Mouse (Mus musculus) neural tube, embryonic 11.5 days (tissue): Measurements from ENCODE around the gene Vax2. TPM values are rescaled to one million over a fixed set of nuclear protein-coding genes. Genes with fewer than 3 reads are reported as not detected.

ENCODE experiments used
- polyA plus RNA-seq: library from polyadenylated mRNA; unstranded; fragments of >200 nt; fragmentation: Nextera tagmentation; extraction: Ambion mirVana; gene quantifications from 2 replicates; pipeline ENCODE4 v1.2.1, GENCODE M21; 2014

Vax2 gene
- polyA plus RNA-seq, 1 experiment from 2014 or later, result not detected

Other genes with a start within 250 kb of the Vax2 start
- 56.3 and 63.0 TPM in 2 replicates for gene Dguok, start 204.3 kb upstream of the Vax2 start, polyA plus RNA-seq
- gene Actg2, start 175.0 kb upstream of the Vax2 start, polyA plus RNA-seq, result 0.66 and 1.8 TPM in 2 replicates
- gene Stambp, start 138.5 kb upstream of the Vax2 start, polyA plus RNA-seq, result 24.7 and 27.9 TPM in 2 replicates
- not detected in 2 replicates for gene Clec4f, start 55.1 kb upstream of the Vax2 start, polyA plus RNA-seq
- gene Cd207, start 33.4 kb upstream of the Vax2 start, polyA plus RNA-seq, result not detected in 2 replicates
- gene Atp6v1b1, start 31.7 kb downstream of the Vax2 start, polyA plus RNA-seq, result not detected in 2 replicates
- 0.26 TPM in 1 of 2 replicates, not detected in the other for gene Ankrd53, start 51.4 kb downstream of the Vax2 start, polyA plus RNA-seq
- gene Tex261, start 64.5 kb downstream of the Vax2 start, polyA plus RNA-seq, result 56.7 and 57.7 TPM in 2 replicates
- 36.1 and 36.4 TPM in 2 replicates for gene Nagk, start 83.7 kb downstream of the Vax2 start, polyA plus RNA-seq
- gene Paip2b, start 120.5 kb downstream of the Vax2 start, polyA plus RNA-seq, result 19.1 and 21.9 TPM in 2 replicates
- 98.1 and 102 TPM in 2 replicates for gene Zfp638, start 155.8 kb downstream of the Vax2 start, polyA plus RNA-seq